Mouse (Mus musculus): Measurements from ENCODE around the gene Gm5157. TPM values are rescaled to one million over a fixed set of nuclear protein-coding genes. Genes with fewer than 3 reads are reported as not detected.
"Not testable (repeated sequence)": the region's sequence is repeated elsewhere in the genome, so short reads cannot be mapped to it uniquely, and the experiment has no call there.

The Gm5157 gene
- total RNA-seq (2017) = not detected in 3 replicates

- not testable (repeated sequence) for ATAC-seq (replicated peaks; ENCODE audit: insufficient number of reproducible peaks, low FRiP score, low TSS enrichment, poor library complexity, severe bottlenecking)
Observed at GRCm38 (mm10) chr7:21190323-21190722, at the start of gene Gm5157. Gene Gm5157 (minus strand): TSS chr7:21190423.

DNA sequence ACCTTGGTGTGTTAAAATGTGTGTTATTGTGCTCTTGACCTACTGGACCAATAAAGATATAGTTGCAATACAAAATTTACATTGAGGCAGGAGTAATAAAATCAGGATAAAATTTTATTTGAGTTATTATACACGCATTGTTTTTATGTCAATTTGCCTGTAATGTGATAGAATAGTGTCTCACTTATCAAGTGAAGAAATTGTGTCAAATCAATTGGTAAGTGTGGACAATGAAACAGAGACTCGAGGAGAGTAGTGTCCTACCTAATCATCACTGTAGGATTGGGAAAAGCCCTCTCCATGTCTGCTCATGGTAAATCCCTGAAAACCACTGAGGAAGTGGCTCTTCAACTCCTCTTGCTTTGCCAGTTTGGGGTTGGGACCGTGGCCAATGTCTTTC lies 28.3 kb downstream of the Gm5157 start, which contains the start of gene Vmn1r123:
Gene Vmn1r123 (plus strand): TSS at position 301 of the 400 bp plus-strand sequence.
- ATAC-seq (replicated peaks; ENCODE audit: insufficient number of reproducible peaks, low FRiP score, low TSS enrichment, poor library complexity, severe bottlenecking) = not testable (repeated sequence)

Other genes starting within 250 kb of the Gm5157 start
- gene Vmn1r119, start 178.0 kb downstream of the Gm5157 start, total RNA-seq (2017) = not detected in 3 replicates
- not detected in 3 replicates for gene Vmn1r120, start 136.6 kb downstream of the Gm5157 start, total RNA-seq (2017)
- gene Vmn1r121, start 91.9 kb downstream of the Gm5157 start, total RNA-seq (2017) = not detected in 3 replicates
- gene Vmn1r122, start 56.3 kb downstream of the Gm5157 start, total RNA-seq (2017) = not detected in 3 replicates
- gene Vmn1r123, start 28.2 kb downstream of the Gm5157 start, total RNA-seq (2017) = not detected in 3 replicates
- not detected in 3 replicates for gene Vmn1r124, start 70.2 kb upstream of the Gm5157 start, total RNA-seq (2017)
- gene Vmn1r125, start 81.8 kb upstream of the Gm5157 start, total RNA-seq (2017) = not detected in 3 replicates
- gene Vmn1r126, start 111.0 kb upstream of the Gm5157 start, total RNA-seq (2017) = not detected in 3 replicates
- gene Vmn1r127, start 129.4 kb upstream of the Gm5157 start, total RNA-seq (2017) = not detected in 3 replicates
- not detected in 3 replicates for gene Vmn1r128, start 158.9 kb upstream of the Gm5157 start, total RNA-seq (2017)
- not detected in 3 replicates for gene Vmn1r129, start 170.9 kb upstream of the Gm5157 start, total RNA-seq (2017)
- not detected in 3 replicates for gene Gm6882, start 242.3 kb upstream of the Gm5157 start, total RNA-seq (2017)

All from monocyte, adult 5-6 weeks (primary cell).